Mouse (Mus musculus) limb, embryonic 12.5 days (tissue): ENCODE results near the gene Lrrfip2. TPM values are rescaled to one million over a fixed set of nuclear protein-coding genes. Genes with fewer than 3 reads are reported as not detected.

Experiments
- ATAC-seq: fragments of 200-750 bp; cut with Nextera tagmentation; 2 replicates; pipeline ENCODE4 v1.8.0; 2017; ENCODE audit warnings: low read depth, moderate TSS enrichment; ENCODE audit not compliant: insufficient number of reproducible peaks, insufficient read depth, low FRiP score, low TSS enrichment
- H3K27ac ChIP-seq: fragments of 300-500 bp; sonication (generic); 2 replicates; pipeline ENCODE4 v1.5.1; 2016; ENCODE audit warnings: mild to moderate bottlenecking, moderate library complexity
- H3K27me3 ChIP-seq: fragments of 300-500 bp; sonication (generic); 2 replicates; pipeline ENCODE4 v1.6.1; 2016; ENCODE audit warnings: mild to moderate bottlenecking, moderate library complexity
- H3K36me3 ChIP-seq: fragments of 300-500 bp; sonication (generic); 2 replicates; pipeline ENCODE4 v1.6.1; 2016; ENCODE audit warnings: mild to moderate bottlenecking, moderate library complexity
- H3K4me1 ChIP-seq: fragments of 300-500 bp; sonication (generic); replicated peaks from 2 replicates; pipeline ENCODE4 v1.6.1; 2016
- H3K4me2 ChIP-seq: fragments of 300-500 bp; sonication (generic); 2 replicates; pipeline ENCODE4 v1.6.1; 2016; ENCODE audit warnings: mild to moderate bottlenecking, moderate library complexity
- H3K4me3 ChIP-seq: fragments of 300-500 bp; sonication (generic); replicated peaks from 2 replicates; pipeline ENCODE4 v1.5.1; 2016; ENCODE audit warnings: mild to moderate bottlenecking
- H3K9ac ChIP-seq: fragments of 300-500 bp; sonication (generic); replicated peaks from 2 replicates; pipeline ENCODE4 v1.6.1; 2016; ENCODE audit warnings: mild to moderate bottlenecking, moderate library complexity
- H3K9me3 ChIP-seq: fragments of 300-500 bp; sonication (generic); 2 replicates; pipeline ENCODE4 v1.6.1; 2016; ENCODE audit warnings: mild to moderate bottlenecking, moderate library complexity
- WGBS: fragments of 180-500 bp; shearing (Covaris S2); methylation state at CpG from one replicate; pipeline ENCODE4 v1.1.7; 2016; 5-methylcytosine and 5-hydroxymethylcytosine counted together
- polyA plus RNA-seq: library from polyadenylated mRNA; unstranded; fragments of >200 nt; fragmentation: Nextera tagmentation; extraction: Ambion mirVana; gene quantifications from 2 replicates; pipeline ENCODE4 v1.2.1, GENCODE M21; 2016

Gene Lrrfip2
- polyA plus RNA-seq, 1 experiment from 2014 or later: 45.9 TPM

DNA sequence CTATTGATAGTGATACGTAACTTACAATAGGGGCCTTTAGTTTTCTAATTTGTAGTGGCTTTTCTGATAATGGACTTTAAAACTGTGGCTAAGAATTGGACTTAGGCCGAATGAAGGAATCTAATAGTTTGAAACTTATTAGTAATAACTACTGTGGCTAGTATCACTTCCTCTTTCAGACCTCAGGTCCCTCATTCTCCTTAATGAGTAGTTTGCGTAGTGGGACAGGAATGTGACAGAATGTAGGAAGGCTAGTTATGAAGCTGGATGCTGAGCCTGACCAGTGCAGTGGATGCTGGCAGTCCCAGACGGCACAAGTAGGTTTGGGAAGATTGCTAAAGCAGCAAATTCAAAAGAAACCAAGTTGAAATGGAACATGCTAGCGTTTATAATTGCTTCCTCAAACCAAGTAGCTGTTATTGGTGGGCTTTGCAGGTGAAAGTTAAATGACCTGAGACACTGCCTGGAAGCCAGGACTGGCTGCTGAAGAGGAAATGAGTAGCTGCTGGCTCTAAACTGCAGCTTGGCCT is 103.2 kb downstream of the Lrrfip2 start:
- H3K9ac ChIP-seq: no peak overlapping the region
- H3K27ac ChIP-seq: no peak overlapping the region
- H3K4me2 ChIP-seq: no peak overlapping the region
- peaks cover 4% of the 10 kb centered on the region; the same call in 1 of the 2 replicates for H3K4me1 ChIP-seq
- 84% methylated on average over 5 of the region's 5 CpGs for WGBS
- no peaks in the 10 kb centered on the region for H3K27me3 ChIP-seq
- H3K9me3 ChIP-seq: no peaks in the 10 kb centered on the region
- H3K36me3 ChIP-seq: peaks cover 71% of the 10 kb centered on the region
- H3K4me3 ChIP-seq: no peak overlapping the region
- no peak for ATAC-seq

DNA sequence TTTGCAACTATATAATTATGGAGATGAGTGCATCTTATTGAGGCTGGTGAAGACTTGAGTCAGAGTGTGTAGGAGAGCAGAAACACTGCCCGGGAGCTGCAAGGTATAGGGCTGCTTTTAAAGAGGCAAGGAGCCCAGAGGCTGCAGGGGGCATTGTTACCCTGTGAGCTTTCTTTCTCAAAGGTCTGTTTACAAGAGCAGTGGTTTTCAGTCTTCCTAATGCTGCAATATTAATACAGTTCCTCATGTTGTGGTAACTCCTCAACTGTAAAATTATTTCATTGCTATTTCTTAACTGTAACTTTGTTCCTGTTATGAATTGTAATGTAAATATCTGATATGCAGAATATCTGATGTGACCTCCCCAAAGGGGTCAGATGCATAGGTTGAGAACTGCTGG is 104.2 kb downstream of the Lrrfip2 start:
- Histone ChIP-seq H3K4me1 (peaks cover 4% of the 10 kb centered on the region; the same call in 1 of the 2 replicates), H3K9me3 (no peaks in the 10 kb centered on the region), H3K9ac (no peak overlapping the region), H3K27ac (no peak overlapping the region), H3K27me3 (no peaks in the 10 kb centered on the region), H3K4me2 (no peak overlapping the region), H3K36me3 (peaks cover 71% of the 10 kb centered on the region), H3K4me3 (no peak overlapping the region)
- no peak for ATAC-seq
- WGBS: 92% methylated on average over 1 of the region's 1 CpGs

DNA sequence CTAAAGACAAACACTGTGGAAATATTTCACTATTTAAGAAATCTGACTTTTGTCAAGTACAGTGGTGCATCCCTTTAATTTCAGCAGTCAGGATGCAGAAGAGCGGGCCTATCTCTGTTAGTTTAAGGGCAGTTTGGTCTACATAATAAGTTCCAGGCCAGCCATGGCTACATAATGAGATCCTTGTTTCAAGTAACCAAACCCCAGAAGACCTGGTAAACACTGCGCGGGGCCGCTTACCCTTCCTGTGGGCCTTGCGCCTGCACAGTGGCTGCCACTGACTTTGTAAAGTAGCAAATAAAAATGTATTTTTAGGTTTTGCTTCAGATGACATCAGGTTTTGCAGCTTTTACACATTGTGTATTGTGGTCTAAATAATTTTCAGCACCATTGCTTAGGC is 106.0 kb downstream of the Lrrfip2 start:
- H3K9me3 ChIP-seq: no peaks in the 10 kb centered on the region
- H3K4me3 ChIP-seq: no peak overlapping the region
- no peak for ATAC-seq
- peaks cover 84% of the 10 kb centered on the region for H3K36me3 ChIP-seq
- peak overlapping the region; percentile 73 for H3K27ac ChIP-seq
- no peaks in the 10 kb centered on the region for H3K27me3 ChIP-seq
- H3K4me2 ChIP-seq: no peak overlapping the region
- WGBS: 74% methylated on average over 5 of the region's 5 CpGs
- H3K4me1 ChIP-seq: peaks cover 4% of the 10 kb centered on the region; the same call in 1 of the 2 replicates
- no peak overlapping the region for H3K9ac ChIP-seq

DNA sequence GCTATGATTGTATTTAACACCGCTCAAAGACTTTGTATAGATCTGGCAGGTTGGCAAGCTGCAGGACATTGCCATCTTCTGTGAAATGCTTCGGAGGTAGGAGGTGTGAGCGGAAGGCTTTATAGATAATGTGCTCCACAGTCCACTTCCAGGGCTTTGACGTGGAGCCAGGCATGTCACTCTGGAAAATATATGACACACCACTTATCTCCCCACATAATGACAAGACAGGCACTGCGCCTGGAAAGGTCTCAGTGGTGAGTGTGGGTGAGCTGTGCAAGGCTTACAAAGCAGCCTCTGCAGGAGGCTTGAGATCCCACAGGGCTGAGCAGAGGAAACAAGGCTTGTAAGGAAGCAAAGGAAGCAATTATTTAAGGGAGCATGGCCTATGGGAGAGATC is 111.1 kb downstream of the Lrrfip2 start:
- H3K4me3 ChIP-seq: no peak overlapping the region

DNA sequence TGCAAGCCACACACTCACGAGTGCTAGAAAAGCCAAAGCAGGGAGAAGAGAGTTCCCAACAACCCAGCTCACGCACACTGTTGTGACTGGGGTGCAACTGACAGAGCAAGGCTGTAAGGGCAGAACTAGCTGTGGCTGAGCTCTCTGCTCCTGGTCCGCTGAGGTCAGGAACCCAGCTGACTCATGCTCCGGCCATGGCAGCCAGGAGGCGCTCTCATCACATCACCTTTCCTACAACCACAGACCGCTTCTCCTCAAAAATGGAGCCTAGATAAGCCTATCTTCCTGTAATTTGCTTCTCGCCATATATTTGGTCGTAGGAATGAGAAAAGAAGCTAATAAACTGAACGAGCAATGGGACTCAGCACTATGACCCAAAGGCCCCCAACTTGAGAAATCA is 117.3 kb downstream of the Lrrfip2 start:
- Histone ChIP-seq H3K9ac (no peak overlapping the region), H3K4me3 (no peak overlapping the region), H3K27ac (no peak overlapping the region), H3K4me2 (no peak overlapping the region), H3K36me3 (peaks cover 88% of the 10 kb centered on the region), H3K4me1 (no peaks in the 10 kb centered on the region), H3K27me3 (no peaks in the 10 kb centered on the region), H3K9me3 (no peaks in the 10 kb centered on the region)
- 84% methylated on average over 9 of the region's 9 CpGs for WGBS
- no peak for ATAC-seq

More for the DNA sequence above, 111.1 kb downstream of the Lrrfip2 start:
- no peak overlapping the region for H3K4me2 ChIP-seq
- no peak overlapping the region for H3K27ac ChIP-seq
- whole genome bisulfite sequencing: 81% methylated on average over 5 of the region's 5 CpGs
- H3K9me3 ChIP-seq: no peaks in the 10 kb centered on the region
- H3K27me3 ChIP-seq: no peaks in the 10 kb centered on the region
- no peak overlapping the region for H3K9ac ChIP-seq
- H3K36me3 ChIP-seq: peaks cover 88% of the 10 kb centered on the region
- ATAC-seq: no peak
- H3K4me1 ChIP-seq: peaks cover 4% of the 10 kb centered on the region; the same call in 1 of the 2 replicates

DNA sequence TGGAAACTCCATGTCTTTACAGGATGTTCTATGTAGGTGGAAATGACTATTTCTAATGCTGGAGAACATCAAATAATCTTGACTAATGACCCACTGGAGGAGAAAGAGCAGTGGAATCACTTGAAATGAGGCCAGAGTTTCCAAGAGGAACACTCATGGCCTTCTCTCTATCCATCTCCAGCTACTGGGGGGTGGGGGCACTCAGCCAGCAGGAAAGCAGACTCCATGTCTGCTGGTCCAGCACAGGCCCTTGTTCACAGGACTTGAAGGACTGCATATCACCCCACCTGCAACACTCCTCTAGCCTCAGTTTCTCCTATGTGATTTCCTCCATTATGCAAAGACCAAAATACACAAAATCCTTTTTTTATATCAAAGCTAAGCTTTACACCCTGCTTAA is 120.3 kb downstream of the Lrrfip2 start:
- peaks cover 96% of the 10 kb centered on the region for H3K36me3 ChIP-seq
- no peak overlapping the region for H3K4me3 ChIP-seq
- no peak overlapping the region for H3K27ac ChIP-seq
- H3K27me3 ChIP-seq: no peaks in the 10 kb centered on the region
- H3K4me1 ChIP-seq: no peaks in the 10 kb centered on the region
- H3K4me2 ChIP-seq: no peak overlapping the region
- ATAC-seq: no peak
- no peaks in the 10 kb centered on the region for H3K9me3 ChIP-seq
- no peak overlapping the region for H3K9ac ChIP-seq

DNA sequence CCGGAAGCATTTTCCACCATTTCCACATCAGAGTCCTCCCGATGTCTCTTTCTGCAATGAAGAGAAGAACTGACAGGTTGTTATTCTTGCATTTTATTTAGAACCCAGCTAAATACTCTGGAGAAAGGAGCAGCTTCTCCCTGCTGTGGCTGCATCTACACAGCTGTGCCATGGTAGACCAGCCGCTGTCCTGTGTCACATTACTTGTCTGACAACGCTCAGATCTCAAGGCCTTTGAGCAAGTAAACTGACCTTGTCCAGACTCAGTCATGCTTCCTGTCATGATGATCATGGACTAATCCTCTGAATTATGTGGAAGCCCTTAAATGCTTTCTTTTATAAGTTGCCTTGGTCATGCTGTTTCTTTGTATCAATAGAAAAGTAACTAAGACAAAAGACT is 122.4 kb downstream of the Lrrfip2 start:
- Histone ChIP-seq H3K4me2 (no peak overlapping the region), H3K27ac (no peak overlapping the region), H3K4me1 (no peaks in the 10 kb centered on the region), H3K27me3 (no peaks in the 10 kb centered on the region), H3K9me3 (no peaks in the 10 kb centered on the region), H3K36me3 (peaks cover 93% of the 10 kb centered on the region), H3K4me3 (no peak overlapping the region), H3K9ac (no peak overlapping the region)
- no peak for ATAC-seq
- 92% methylated on average over 4 of the region's 4 CpGs for WGBS

DNA sequence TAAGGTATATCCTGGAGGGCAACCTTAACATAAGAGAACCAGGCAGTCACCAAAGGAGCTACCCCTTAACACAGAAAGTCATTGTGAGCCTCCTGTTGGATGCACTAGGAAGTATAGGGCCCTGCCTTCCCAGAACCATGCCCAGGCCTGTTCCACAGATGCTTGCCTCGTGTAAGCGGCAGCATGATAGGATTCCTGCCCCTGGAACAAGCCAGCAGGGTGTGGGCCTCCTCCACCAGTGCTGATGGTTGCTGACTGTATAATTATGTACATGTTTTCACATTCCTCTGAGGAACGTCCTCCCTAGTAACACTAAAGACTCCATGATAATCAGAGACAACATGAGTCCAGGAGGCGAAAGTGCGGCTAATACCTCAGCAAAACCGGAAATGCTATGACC is 126.0 kb downstream of the Lrrfip2 start:
- H3K27ac ChIP-seq: no peak overlapping the region
- no peak overlapping the region for H3K9ac ChIP-seq
- peaks cover 79% of the 10 kb centered on the region for H3K36me3 ChIP-seq
- H3K4me2 ChIP-seq: no peak overlapping the region
- no peaks in the 10 kb centered on the region for H3K27me3 ChIP-seq
- no peaks in the 10 kb centered on the region for H3K4me1 ChIP-seq
- no peak for ATAC-seq
- 78% methylated on average over 6 of the region's 6 CpGs for WGBS
- H3K9me3 ChIP-seq: no peaks in the 10 kb centered on the region
- H3K4me3 ChIP-seq: no peak overlapping the region

DNA sequence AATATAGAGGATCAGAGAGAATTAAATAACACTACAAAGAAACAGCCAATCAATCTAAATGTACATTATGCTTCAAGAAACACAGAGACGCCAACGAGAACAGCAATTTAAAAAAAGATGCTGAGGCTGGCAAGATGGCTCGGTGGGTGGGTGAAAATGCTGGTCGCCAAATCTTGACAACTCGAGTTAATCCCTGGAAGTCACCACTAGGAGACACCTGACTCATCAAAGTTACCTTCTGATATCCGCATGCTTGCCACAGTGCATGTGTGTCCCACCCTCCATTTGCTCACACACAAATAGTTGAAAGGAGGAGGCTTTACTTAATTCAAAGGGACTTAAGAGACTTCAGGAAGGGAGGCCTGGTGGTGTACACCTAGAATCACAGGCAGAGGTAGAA is 128.2 kb downstream of the Lrrfip2 start:
- no peak overlapping the region for H3K4me2 ChIP-seq
- H3K9me3 ChIP-seq: no peaks in the 10 kb centered on the region
- H3K27ac ChIP-seq: no peak overlapping the region
- 81% methylated on average over 6 of the region's 6 CpGs for WGBS
- H3K4me3 ChIP-seq: no peak overlapping the region
- H3K9ac ChIP-seq: no peak overlapping the region
- H3K36me3 ChIP-seq: peaks cover 79% of the 10 kb centered on the region
- no peak for ATAC-seq
- no peaks in the 10 kb centered on the region for H3K27me3 ChIP-seq
- H3K4me1 ChIP-seq: no peaks in the 10 kb centered on the region

DNA sequence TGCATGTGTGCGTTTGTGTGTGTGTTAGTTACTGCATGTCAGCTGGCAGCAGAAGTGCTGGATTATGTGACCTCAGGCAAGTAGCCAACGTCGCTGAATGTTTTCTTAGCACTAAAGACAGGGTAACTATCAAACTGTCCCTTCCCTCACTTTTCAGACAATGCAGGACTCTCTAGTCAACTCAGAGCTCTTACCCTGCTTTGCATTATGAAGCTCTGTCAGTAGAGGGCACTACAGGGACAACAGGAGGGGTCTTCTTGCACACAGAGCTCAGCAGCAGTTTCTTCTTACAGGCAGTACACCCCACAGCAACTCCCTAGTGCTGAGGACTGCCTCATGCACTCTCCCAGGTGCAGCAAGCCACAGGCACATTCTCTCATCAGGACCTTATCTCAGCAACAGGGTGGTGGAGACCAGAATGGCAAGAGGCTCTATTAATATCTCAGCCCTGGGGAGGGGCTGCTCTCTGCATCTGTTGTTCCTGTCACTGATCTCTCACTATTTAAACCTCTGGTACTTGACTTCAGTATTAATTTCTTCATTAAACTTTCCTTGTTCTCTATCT is 130.4 kb downstream of the Lrrfip2 start:
- no peak for ATAC-seq
- WGBS: 82% methylated on average over 3 of the region's 3 CpGs

DNA sequence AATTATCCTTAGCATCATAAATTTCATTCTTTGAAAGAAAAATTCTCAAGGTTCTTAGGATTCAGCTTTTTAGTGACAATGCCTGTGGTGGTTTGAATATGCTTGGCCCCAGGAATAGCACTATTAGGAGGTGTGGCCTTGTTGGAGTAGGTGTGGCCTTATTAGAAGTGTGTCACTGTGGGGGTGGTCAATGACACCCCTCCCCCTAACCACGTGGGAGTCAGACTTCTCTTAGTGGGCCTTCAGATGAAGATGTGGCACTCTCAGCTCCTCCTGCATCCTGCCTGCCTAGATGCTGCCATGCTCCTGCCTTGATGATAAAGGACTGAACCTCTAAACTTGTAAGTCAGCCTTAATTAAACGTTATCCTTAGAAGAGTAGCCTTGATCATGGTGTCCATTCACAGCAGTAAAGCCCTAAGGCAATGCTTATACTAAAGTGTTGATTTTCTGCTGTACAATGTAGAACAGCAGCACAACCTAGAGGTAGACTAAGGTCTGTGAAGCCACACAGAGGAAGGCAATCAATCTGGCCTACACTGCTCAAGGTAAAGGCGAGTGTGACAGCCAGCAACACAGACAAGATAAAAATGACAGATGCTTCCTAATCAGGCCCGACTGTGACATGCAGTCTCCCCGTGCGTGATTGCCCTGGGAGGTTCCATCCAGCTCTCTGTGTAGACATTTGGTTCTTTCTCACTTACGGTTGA is 134.9 kb downstream of the Lrrfip2 start:
- Histone ChIP-seq H3K4me3 (no peak overlapping the region), H3K9me3 (no peaks in the 10 kb centered on the region), H3K36me3 (peaks cover 92% of the 10 kb centered on the region), H3K4me2 (no peak overlapping the region), H3K27me3 (no peaks in the 10 kb centered on the region), H3K27ac (no peak overlapping the region), H3K9ac (no peak overlapping the region), H3K4me1 (no peaks in the 10 kb centered on the region)
- no peak for ATAC-seq
- WGBS: 72% methylated on average over 7 of the region's 7 CpGs

More for the DNA sequence above, 130.4 kb downstream of the Lrrfip2 start:
- Histone ChIP-seq H3K4me2 (no peak overlapping the region), H3K4me1 (no peaks in the 10 kb centered on the region), H3K36me3 (peaks cover 79% of the 10 kb centered on the region), H3K27ac (no peak overlapping the region), H3K27me3 (no peaks in the 10 kb centered on the region), H3K4me3 (no peak overlapping the region), H3K9me3 (no peaks in the 10 kb centered on the region), H3K9ac (no peak overlapping the region)
